Mouse (Mus musculus) embryonic fibroblast, embryonic 13.5 days (primary cell): ENCODE results near the gene Supt7l.

Experiments
- CTCF ChIP-seq: IDR thresholded peaks from 2 replicates; pipeline ENCODE4 v1.5.1; 2011; ENCODE audit warnings: mild to moderate bottlenecking, control low read depth, low read length, moderate library complexity, borderline replicate concordance; ENCODE audit not compliant: insufficient read depth
- POLR2A ChIP-seq: IDR thresholded peaks from 2 replicates; pipeline ENCODE4 v1.6.1; 2011; ENCODE audit warnings: low read depth, mild to moderate bottlenecking, control low read depth, low read length, moderate library complexity

DNA sequence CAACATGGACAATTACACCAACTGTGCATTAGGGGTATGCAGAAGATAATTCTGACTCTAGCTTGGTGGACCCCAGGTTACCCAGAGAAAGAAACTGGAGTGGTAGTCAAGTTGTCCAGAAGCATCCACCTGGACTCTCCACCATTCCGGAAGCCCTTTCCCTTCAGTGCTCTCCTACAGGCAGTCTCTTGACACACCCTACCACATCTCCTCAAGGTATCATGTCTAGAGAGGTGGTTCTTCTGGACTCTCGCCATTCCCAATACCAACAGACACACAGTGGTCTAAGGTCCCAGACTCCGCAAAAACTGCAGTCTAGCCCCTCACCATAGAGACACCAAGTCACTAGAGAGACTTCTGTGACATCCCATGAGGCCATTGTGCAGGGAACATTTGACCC is 42.2 kb downstream of the Supt7l start, which contains the start of gene 4930548H24Rik:
- TF ChIP-seq CTCF (no peak), POLR2A (no peak)
